ENCODE assay signal across 9 mouse cellular contexts in genomic region chr3:98915659-98916058, GRCm38 (mm10). TPM values are rescaled to one million over a fixed set of nuclear protein-coding genes. Genes with fewer than 3 reads are reported as not detected.
DNase-seq lines count a peak whose midpoint lies in the region; ATAC-seq and TF ChIP-seq lines count a peak whose summit lies in the region.
"Had no signal": no experiment of that assay in that cellular context is flagged by ENCODE, and none has a peak within 500 bp of the region (broad histone marks: within the 10 kb centered on the region; RNA-seq: fewer than 3 reads in every experiment).

No protein-coding gene starts in this region.

- H3K36me3 ChIP-seq in forebrain, embryonic 12.5 days (replicated peaks): no peaks in the 10 kb centered on the region
- no peaks in the 10 kb centered on the region for H3K36me3 ChIP-seq in kidney, postnatal 0 days (ENCODE audit: insufficient read depth, low read length)
- H3K36me3 ChIP-seq: stomach, embryonic 15.5 days had no signal

- no peak overlapping the region for H3K9ac ChIP-seq in forebrain, embryonic 12.5 days
- no peak overlapping the region for H3K9ac ChIP-seq in kidney, postnatal 0 days (ENCODE audit: low read depth, low read length)
- H3K9ac ChIP-seq: stomach, embryonic 15.5 days had no signal

- DNase-seq in ovary, postnatal 10 days (ENCODE audit: low spot score): peak; percentile 45
- DNase-seq in ovary, adult 18-20 months (ENCODE audit: low spot score): no peak
- peak; percentile 61 for DNase-seq in kidney, postnatal 0 days (ENCODE audit: low spot score)
- DNase-seq in lung, adult 2 months: peak; percentile 33
- DNase-seq in skeletal muscle tissue, adult 2 months (ENCODE audit: low read depth, low spot score): peak; percentile 2
- DNase-seq in spleen, postnatal 36 days (ENCODE audit: low spot score in 2 of 2): no peak

- H3K4me1 ChIP-seq in bone marrow macrophage, adult 2 months (ENCODE audit: control insufficient read depth, insufficient read depth, low read length): no peaks in the 10 kb centered on the region
- H3K4me1 ChIP-seq in forebrain, embryonic 12.5 days: no peaks in the 10 kb centered on the region
- no peaks in the 10 kb centered on the region for H3K4me1 ChIP-seq in kidney, postnatal 0 days (replicated peaks; ENCODE audit: insufficient read depth, low read length)
- no peaks in the 10 kb centered on the region for H3K4me1 ChIP-seq in lung, adult 2 months (ENCODE audit: control insufficient read depth, insufficient read depth, low read length)
- H3K4me1 ChIP-seq: stomach, embryonic 15.5 days had no signal

- no peak overlapping the region for H3K4me3 ChIP-seq in bone marrow macrophage, adult 2 months (ENCODE audit: insufficient read depth, low read length)
- H3K4me3 ChIP-seq in forebrain, embryonic 12.5 days (replicated peaks): no peak overlapping the region
- no peak overlapping the region for H3K4me3 ChIP-seq in kidney, postnatal 0 days (replicated peaks; ENCODE audit: low read depth, low read length)
- H3K4me3 ChIP-seq in lung, adult 2 months (replicated peaks; ENCODE audit: extremely low read depth, low read depth, low read length): no peak overlapping the region
- H3K4me3 ChIP-seq: stomach, embryonic 15.5 days had no signal

- 14% methylated on average over 4 of the region's 4 CpGs for WGBS in forebrain, embryonic 12.5 days
- WGBS in kidney, postnatal 0 days: 3% methylated on average over 4 of the region's 4 CpGs
- 9% methylated on average over 4 of the region's 4 CpGs for WGBS in lung, adult 2 months

- no peak overlapping the region for H3K4me2 ChIP-seq in forebrain, embryonic 12.5 days
- no peak overlapping the region for H3K4me2 ChIP-seq in kidney, postnatal 0 days (ENCODE audit: low read length)
- H3K4me2 ChIP-seq: stomach, embryonic 15.5 days had no signal

- peak; percentile 49; the same call in 1 of the 2 replicates for TF ChIP-seq CTCF in bone marrow macrophage, adult 2 months (IDR thresholded peaks at IDR 0.05; ENCODE audit: low read depth, low read length)
- TF ChIP-seq CTCF in kidney, postnatal 0 days (IDR thresholded peaks at IDR 0.05; ENCODE audit: low read depth): peak; percentile 80
- TF ChIP-seq CTCF in lung, adult 2 months (IDR thresholded peaks at IDR 0.05; ENCODE audit: insufficient read depth, low read length): peak; percentile 43; the same call in 1 of the 2 replicates

- TF ChIP-seq POLR2A in bone marrow macrophage, adult 2 months (IDR thresholded peaks at IDR 0.05; ENCODE audit: borderline replicate concordance, low read depth, low read length): no peak
- no peak for TF ChIP-seq POLR2A in lung, adult 2 months (IDR thresholded peaks at IDR 0.05; ENCODE audit: borderline replicate concordance, extremely low read depth, low read depth, low read length)

- peak; percentile 58; the same call in 1 of the 2 replicates for ATAC-seq in forebrain, embryonic 12.5 days (ENCODE audit: low FRiP score)
- no peak for ATAC-seq in kidney, postnatal 0 days (replicated peaks; ENCODE audit: low FRiP score, low read depth)

- no peaks in the 10 kb centered on the region for H3K9me3 ChIP-seq in forebrain, embryonic 12.5 days
- H3K9me3 ChIP-seq in kidney, postnatal 0 days (replicated peaks; ENCODE audit: low read length): no peaks in the 10 kb centered on the region
- H3K9me3 ChIP-seq: stomach, embryonic 15.5 days had no signal

- no peak overlapping the region for H3K27ac ChIP-seq in bone marrow macrophage, adult 2 months (ENCODE audit: insufficient read depth, low read depth, low read length)
- no peak overlapping the region for H3K27ac ChIP-seq in forebrain, embryonic 12.5 days
- H3K27ac ChIP-seq in kidney, postnatal 0 days: no peak overlapping the region
- H3K27ac ChIP-seq: stomach, embryonic 15.5 days had no signal

- no peaks in the 10 kb centered on the region for H3K27me3 ChIP-seq in forebrain, embryonic 12.5 days
- no peaks in the 10 kb centered on the region for H3K27me3 ChIP-seq in kidney, postnatal 0 days (ENCODE audit: insufficient read depth, low read length)
- H3K27me3 ChIP-seq: stomach, embryonic 15.5 days had no signal

RNA-seq across cellular contexts. Expression of gene Hao2, which starts 22.6 kb away (rescaled TPM):
- not detected in 2 replicates for polyA plus RNA-seq in bone marrow macrophage, adult 2 months (2012; ENCODE audit: insufficient read depth, insufficient read length, missing spikeins)
- polyA plus RNA-seq in forebrain, embryonic 12.5 days (2016; fragmentation: Nextera tagmentation; extraction: Ambion mirVana): 0.09 TPM in 1 of 2 replicates, not detected in the other
- polyA plus RNA-seq in kidney, postnatal 0 days (2015; fragmentation: Nextera tagmentation; extraction: Ambion mirVana): 134 and 139 TPM in 2 replicates
- polyA plus RNA-seq in lung, adult 2 months (2012; rRNA removed): 0.65 TPM in 1 of 2 replicates, not detected in the other

RNA-seq across cellular contexts. Expression of gene Hsd3b1, which starts 56.1 kb away (rescaled TPM):
- not detected in 2 replicates for polyA plus RNA-seq in bone marrow macrophage, adult 2 months (2012; ENCODE audit: insufficient read depth, insufficient read length, missing spikeins)
- 0.27 and 0.55 TPM in 2 replicates for polyA plus RNA-seq in forebrain, embryonic 12.5 days (2016; fragmentation: Nextera tagmentation; extraction: Ambion mirVana)
- 0.20 and 0.32 TPM in 2 replicates for polyA plus RNA-seq in kidney, postnatal 0 days (2015; fragmentation: Nextera tagmentation; extraction: Ambion mirVana)
- polyA plus RNA-seq in lung, adult 2 months (2012; rRNA removed): not detected in 2 replicates

Comparison
In these comparisons a context has a peak if more than half of its experiments do, and no peak if none do; other contexts are left out.
1. DNase-seq: peak in ovary, postnatal 10 days (single experiment), kidney, postnatal 0 days (single experiment), lung, adult 2 months (single experiment) and skeletal muscle tissue, adult 2 months (single experiment); none in ovary, adult 18-20 months (single experiment) and spleen, postnatal 36 days (0 of 2).
2. RNA of gene Hao2, which starts 22.6 kb away (polyA plus RNA-seq): 134 to 139 TPM in kidney, postnatal 0 days; 0.09 TPM in forebrain, embryonic 12.5 days, 0.65 TPM in lung, adult 2 months and not detected in bone marrow macrophage, adult 2 months; every median in the first group is over 10 times any median in the second.
3. Peak in every context shown above with its lines, with median percentiles within 50 percentile points of each other: CTCF ChIP-seq.